Mouse (Mus musculus): ENCODE data around the gene Cdkal1. TPM values are rescaled to one million over a fixed set of nuclear protein-coding genes. Genes with fewer than 3 reads are reported as not detected.
A peak's percentile ranks its signal among the peaks of the same experiment; 100 is the strongest.

Cdkal1 gene
- total and polyA plus RNA-seq, 3 experiments, result 3.9 to 30.3 (median 29.9) TPM

DNA sequence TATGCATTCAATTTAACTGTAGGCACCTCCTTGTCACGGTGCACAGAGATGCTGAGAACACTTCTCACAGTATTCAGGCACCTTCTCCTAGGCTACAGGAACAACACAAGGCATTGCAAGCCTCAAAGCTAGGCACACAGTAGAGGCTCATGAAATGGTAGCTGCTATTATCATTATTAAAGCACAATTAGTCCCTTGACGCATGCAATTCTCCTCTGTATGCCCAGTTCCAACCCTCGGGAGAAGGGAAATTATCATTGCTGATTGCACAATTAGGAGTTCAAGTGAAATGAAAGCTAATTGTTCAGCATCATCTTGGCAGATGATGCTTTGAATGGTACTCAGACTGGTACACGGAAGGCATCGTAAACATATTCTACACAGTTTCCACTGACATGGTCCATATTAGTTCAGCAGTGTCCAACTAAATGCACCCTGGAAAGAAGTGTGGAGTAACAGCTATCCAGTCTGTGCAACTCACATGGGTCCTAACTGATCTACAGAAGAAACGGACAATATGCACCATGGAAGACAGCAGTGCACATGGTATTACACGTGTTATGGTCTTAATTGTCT is 506.0 kb downstream of the Cdkal1 start:
- 88% methylated on average over 7 of the region's 7 CpGs for WGBS

DNA sequence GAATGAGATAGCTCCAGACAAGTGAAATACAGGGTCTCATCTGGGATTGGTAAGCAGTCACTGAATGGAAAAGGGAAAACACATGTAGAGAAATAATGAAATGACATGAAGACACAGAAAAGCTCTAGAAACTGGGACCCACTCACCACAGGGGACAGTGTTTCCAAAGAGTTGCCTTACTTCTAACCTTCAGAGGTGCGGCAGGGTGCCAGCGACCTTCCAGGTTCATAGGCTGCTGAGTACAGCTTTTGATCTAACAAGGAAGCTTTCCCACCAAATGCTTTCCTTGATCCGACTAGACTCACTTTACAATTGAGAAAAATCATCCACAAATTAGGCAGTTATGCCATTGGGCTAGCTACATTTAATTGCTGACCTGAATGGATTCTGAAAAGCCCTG is 507.1 kb downstream of the Cdkal1 start:
- TF ChIP-seq CTCF (IDR thresholded peaks at IDR 0.05), result no peak
- TF ChIP-seq POLR2A (IDR thresholded peaks at IDR 0.05; ENCODE audit: insufficient read depth, low read depth, low read length), result no peak
- TF ChIP-seq EP300 (IDR thresholded peaks at IDR 0.05; ENCODE audit: insufficient read depth, low read depth, low read length), result no peak
- Histone ChIP-seq H3K27me3 (ENCODE audit: control insufficient read depth, insufficient read depth, low read length) (no peaks in the 10 kb centered on the region), H3K36me3 (ENCODE audit: control insufficient read depth, insufficient read depth, low read length) (no peaks in the 10 kb centered on the region), H3K9ac (ENCODE audit: low read depth, low read length) (no peak overlapping the region), H3K4me3 (no peak overlapping the region), H3K27ac (no peak overlapping the region), H3K4me1 (ENCODE audit: control insufficient read depth, insufficient read depth, low read length) (no peaks in the 10 kb centered on the region), H3K79me2 (replicated peaks; ENCODE audit: control insufficient read depth, insufficient read depth, low read length) (no peaks in the 10 kb centered on the region)
- WGBS, result 97% methylated on average over 3 of the region's 3 CpGs
- DNase-seq, result no peak
- intact Hi-C loops (cut with DNase I), result no loop called here

More for the DNA sequence above, 506.0 kb downstream of the Cdkal1 start:
- Histone ChIP-seq H3K4me1 (ENCODE audit: control insufficient read depth, insufficient read depth, low read length) (no peaks in the 10 kb centered on the region), H3K27me3 (ENCODE audit: control insufficient read depth, insufficient read depth, low read length) (no peaks in the 10 kb centered on the region), H3K27ac (no peak overlapping the region), H3K4me3 (no peak overlapping the region), H3K36me3 (ENCODE audit: control insufficient read depth, insufficient read depth, low read length) (no peaks in the 10 kb centered on the region), H3K79me2 (replicated peaks; ENCODE audit: control insufficient read depth, insufficient read depth, low read length) (no peaks in the 10 kb centered on the region), H3K9ac (ENCODE audit: low read depth, low read length) (no peak overlapping the region)
- TF ChIP-seq CTCF (IDR thresholded peaks at IDR 0.05), result no peak
- no peak for TF ChIP-seq EP300 (IDR thresholded peaks at IDR 0.05; ENCODE audit: insufficient read depth, low read depth, low read length)
- no peak for TF ChIP-seq POLR2A (IDR thresholded peaks at IDR 0.05; ENCODE audit: insufficient read depth, low read depth, low read length)
- intact Hi-C loops (cut with DNase I), result no loop called here
- DNase-seq, result no peak

GRCm38 (mm10) chr13:29332640-29333412 is 522.6 kb downstream of the Cdkal1 start:
- peak in 1 of 2 experiments; percentile 14 for DNase-seq

GRCm38 (mm10) chr13:29325946-29326345 is 529.5 kb downstream of the Cdkal1 start:
- intact Hi-C loops (cut with DNase I), result no loop called here
- TF ChIP-seq POLR2A (IDR thresholded peaks at IDR 0.05; ENCODE audit: insufficient read depth, low read depth, low read length) (no peak), EP300 (IDR thresholded peaks at IDR 0.05; ENCODE audit: insufficient read depth, low read depth, low read length) (no peak), CTCF (IDR thresholded peaks at IDR 0.05) (no peak)
- Histone ChIP-seq H3K9ac (ENCODE audit: low read depth, low read length) (no peak overlapping the region), H3K27me3 (ENCODE audit: control insufficient read depth, insufficient read depth, low read length) (no peaks in the 10 kb centered on the region), H3K79me2 (replicated peaks; ENCODE audit: control insufficient read depth, insufficient read depth, low read length) (no peaks in the 10 kb centered on the region), H3K4me1 (ENCODE audit: control insufficient read depth, insufficient read depth, low read length) (no peaks in the 10 kb centered on the region), H3K27ac (no peak overlapping the region), H3K4me3 (no peak overlapping the region), H3K36me3 (ENCODE audit: control insufficient read depth, insufficient read depth, low read length) (no peaks in the 10 kb centered on the region; the same call in 1 of the 2 replicates)
- WGBS, result 90% methylated on average over 4 of the region's 4 CpGs
- no peak for DNase-seq

More at GRCm38 (mm10) chr13:29332640-29333412, 522.6 kb downstream of the Cdkal1 start:
- TF ChIP-seq CTCF (IDR thresholded peaks at IDR 0.05) (peak; percentile 38), EP300 (IDR thresholded peaks at IDR 0.05; ENCODE audit: insufficient read depth, low read depth, low read length) (no peak), POLR2A (IDR thresholded peaks at IDR 0.05; ENCODE audit: insufficient read depth, low read depth, low read length) (no peak)
- Histone ChIP-seq H3K79me2 (replicated peaks; ENCODE audit: control insufficient read depth, insufficient read depth, low read length) (no peaks in the 10 kb centered on the region), H3K4me1 (ENCODE audit: control insufficient read depth, insufficient read depth, low read length) (no peaks in the 10 kb centered on the region), H3K9ac (ENCODE audit: low read depth, low read length) (no peak overlapping the region), H3K4me3 (no peak overlapping the region), H3K27ac (no peak overlapping the region), H3K27me3 (ENCODE audit: control insufficient read depth, insufficient read depth, low read length) (no peaks in the 10 kb centered on the region), H3K36me3 (ENCODE audit: control insufficient read depth, insufficient read depth, low read length) (no peaks in the 10 kb centered on the region)
- intact Hi-C loops (cut with DNase I), result no loop called here
- 78% methylated on average over 6 of the region's 6 CpGs for WGBS

GRCm38 (mm10) chr13:29320421-29320820 is 535.1 kb downstream of the Cdkal1 start:
- Histone ChIP-seq H3K4me1 (ENCODE audit: control insufficient read depth, insufficient read depth, low read length) (no peaks in the 10 kb centered on the region), H3K4me3 (no peak overlapping the region), H3K79me2 (replicated peaks; ENCODE audit: control insufficient read depth, insufficient read depth, low read length) (no peaks in the 10 kb centered on the region), H3K27me3 (ENCODE audit: control insufficient read depth, insufficient read depth, low read length) (no peaks in the 10 kb centered on the region), H3K27ac (no peak overlapping the region), H3K36me3 (ENCODE audit: control insufficient read depth, insufficient read depth, low read length) (no peaks in the 10 kb centered on the region; the same call in 1 of the 2 replicates), H3K9ac (ENCODE audit: low read depth, low read length) (no peak overlapping the region)
- WGBS, result 47% methylated on average over 2 of the region's 2 CpGs
- intact Hi-C loops (cut with DNase I), result no loop called here
- DNase-seq, result no peak
- TF ChIP-seq POLR2A (IDR thresholded peaks at IDR 0.05; ENCODE audit: insufficient read depth, low read depth, low read length), result no peak
- TF ChIP-seq EP300 (IDR thresholded peaks at IDR 0.05; ENCODE audit: insufficient read depth, low read depth, low read length), result no peak
- no peak for TF ChIP-seq CTCF (IDR thresholded peaks at IDR 0.05)

DNA sequence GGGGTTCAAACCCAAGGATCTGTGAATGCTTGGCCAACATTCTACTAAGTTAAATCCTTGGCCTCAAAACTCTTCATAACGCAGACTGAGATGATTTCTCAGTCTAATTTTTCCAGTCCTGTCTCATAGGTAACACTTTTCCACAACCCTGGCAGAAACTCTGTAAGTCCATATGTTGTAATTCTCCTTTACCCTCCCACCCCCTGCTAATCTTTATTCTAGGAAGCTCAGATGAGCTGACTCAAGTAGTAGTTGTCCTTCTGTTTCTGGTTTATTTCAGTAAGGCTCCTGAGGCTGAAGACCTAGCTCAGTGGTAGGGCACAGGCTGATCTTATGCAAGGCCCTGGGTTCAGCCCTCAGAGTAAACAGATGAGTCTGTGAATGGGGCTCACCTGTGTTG is 537.8 kb downstream of the Cdkal1 start:
- Histone ChIP-seq H3K4me3 (no peak overlapping the region), H3K4me1 (ENCODE audit: control insufficient read depth, insufficient read depth, low read length) (no peaks in the 10 kb centered on the region), H3K36me3 (ENCODE audit: control insufficient read depth, insufficient read depth, low read length) (no peaks in the 10 kb centered on the region), H3K79me2 (replicated peaks; ENCODE audit: control insufficient read depth, insufficient read depth, low read length) (no peaks in the 10 kb centered on the region), H3K9ac (ENCODE audit: low read depth, low read length) (no peak overlapping the region), H3K27me3 (ENCODE audit: control insufficient read depth, insufficient read depth, low read length) (no peaks in the 10 kb centered on the region), H3K27ac (no peak overlapping the region)
- 86% methylated on average over 1 of the region's 1 CpGs for WGBS
- intact Hi-C loops (cut with DNase I), result no loop called here
- TF ChIP-seq EP300 (IDR thresholded peaks at IDR 0.05; ENCODE audit: insufficient read depth, low read depth, low read length), result no peak
- TF ChIP-seq POLR2A (IDR thresholded peaks at IDR 0.05; ENCODE audit: insufficient read depth, low read depth, low read length), result no peak
- TF ChIP-seq CTCF (IDR thresholded peaks at IDR 0.05), result no peak
- no peak for DNase-seq
